Mouse (Mus musculus): ENCODE measurements around the gene Nanos3. TPM values are rescaled to one million over a fixed set of nuclear protein-coding genes. Genes with fewer than 3 reads are reported as not detected.
A peak's percentile ranks its signal among the peaks of the same experiment; 100 is the strongest.

The Nanos3 gene
- polyA plus RNA-seq, 1 experiment, result 2.3 TPM

GRCm38 (mm10) chr8:84206666-84207065, 21.6 kb upstream of the Nanos3 start:
- Histone ChIP-seq H3K4me3 (replicated peaks; ENCODE audit: insufficient read depth, low read depth, low read length) (no peak overlapping the region), H3K4me1 (ENCODE audit: control insufficient read depth, insufficient read depth, low read length) (peaks cover 3% of the 10 kb centered on the region; the same call in 1 of the 2 replicates), H3K27me3 (ENCODE audit: control insufficient read depth, insufficient read depth, low read length) (no peaks in the 10 kb centered on the region), H3K27ac (ENCODE audit: insufficient read depth, low read length) (no peak overlapping the region)
- WGBS, result 95% methylated on average over 3 of the region's 3 CpGs
- no peak for TF ChIP-seq CTCF (IDR thresholded peaks at IDR 0.05; ENCODE audit: borderline replicate concordance, insufficient read depth, low read depth, low read length)
- no peak for DNase-seq

GRCm38 (mm10) chr8:84205073-84205472, 20.1 kb upstream of the Nanos3 start:
- no peak for DNase-seq
- peaks cover 3% of the 10 kb centered on the region; the same call in 1 of the 2 replicates for H3K4me1 ChIP-seq (ENCODE audit: control insufficient read depth, insufficient read depth, low read length)
- WGBS, result 91% methylated on average over 5 of the region's 5 CpGs

GRCm38 (mm10) chr8:84203975-84204772, 19.2 kb upstream of the Nanos3 start:
- H3K27me3 ChIP-seq (ENCODE audit: control insufficient read depth, insufficient read depth, low read length), result no peaks in the 10 kb centered on the region
- 64% methylated on average over 13 of the region's 13 CpGs for WGBS
- 0 out of 2 replicates have a peak overlapping the region, but pooled peaks have one; percentile 28 for H3K27ac ChIP-seq (ENCODE audit: insufficient read depth, low read length)
- H3K4me3 ChIP-seq (replicated peaks; ENCODE audit: insufficient read depth, low read depth, low read length), result peak overlapping the region; percentile 30
- H3K4me1 ChIP-seq (ENCODE audit: control insufficient read depth, insufficient read depth, low read length), result peaks cover 3% of the 10 kb centered on the region; the same call in 1 of the 2 replicates
- TF ChIP-seq CTCF (IDR thresholded peaks at IDR 0.05; ENCODE audit: borderline replicate concordance, insufficient read depth, low read depth, low read length) (peak; percentile 10; the same call in 1 of the 2 replicates), POLR2A (IDR thresholded peaks at IDR 0.05; ENCODE audit: borderline replicate concordance, insufficient read depth, low read length) (no peak)
- no peak for DNase-seq

More at GRCm38 (mm10) chr8:84205073-84205472, 20.1 kb upstream of the Nanos3 start:
- no peaks in the 10 kb centered on the region for H3K27me3 ChIP-seq (ENCODE audit: control insufficient read depth, insufficient read depth, low read length)
- no peak overlapping the region for H3K4me3 ChIP-seq (replicated peaks; ENCODE audit: insufficient read depth, low read depth, low read length)
- H3K27ac ChIP-seq (ENCODE audit: insufficient read depth, low read length), result no peak overlapping the region
- TF ChIP-seq POLR2A (IDR thresholded peaks at IDR 0.05; ENCODE audit: borderline replicate concordance, insufficient read depth, low read length) (no peak), CTCF (IDR thresholded peaks at IDR 0.05; ENCODE audit: borderline replicate concordance, insufficient read depth, low read depth, low read length) (no peak)

GRCm38 (mm10) chr8:84202938-84203917, 18.2 kb upstream of the Nanos3 start:
- TF ChIP-seq POLR2A (IDR thresholded peaks at IDR 0.05; ENCODE audit: borderline replicate concordance, insufficient read depth, low read length) (no peak), CTCF (IDR thresholded peaks at IDR 0.05; ENCODE audit: borderline replicate concordance, insufficient read depth, low read depth, low read length) (no peak)

GRCm38 (mm10) chr8:84202466-84202865, 17.4 kb upstream of the Nanos3 start:
- no peak for TF ChIP-seq POLR2A (IDR thresholded peaks at IDR 0.05; ENCODE audit: borderline replicate concordance, insufficient read depth, low read length)
- WGBS, result 92% methylated on average over 9 of the region's 9 CpGs

More at GRCm38 (mm10) chr8:84202938-84203917, 18.2 kb upstream of the Nanos3 start:
- WGBS, result 24% methylated on average over 34 of the region's 34 CpGs
- Histone ChIP-seq H3K27me3 (ENCODE audit: control insufficient read depth, insufficient read depth, low read length) (no peaks in the 10 kb centered on the region), H3K27ac (ENCODE audit: insufficient read depth, low read length) (peak overlapping the region; percentile 28; the same call in 1 of the 2 replicates), H3K4me3 (replicated peaks; ENCODE audit: insufficient read depth, low read depth, low read length) (peak overlapping the region; percentile 30), H3K4me1 (ENCODE audit: control insufficient read depth, insufficient read depth, low read length) (no peaks in the 10 kb centered on the region)
- no peak for DNase-seq

GRCm38 (mm10) chr8:84201545-84202245, 16.7 kb upstream of the Nanos3 start:
- Histone ChIP-seq H3K4me1 (ENCODE audit: control insufficient read depth, insufficient read depth, low read length) (no peaks in the 10 kb centered on the region), H3K27me3 (ENCODE audit: control insufficient read depth, insufficient read depth, low read length) (no peaks in the 10 kb centered on the region), H3K27ac (ENCODE audit: insufficient read depth, low read length) (peak overlapping the region; percentile 21; the same call in 1 of the 2 replicates), H3K4me3 (replicated peaks; ENCODE audit: insufficient read depth, low read depth, low read length) (peak overlapping the region; percentile 34)
- TF ChIP-seq CTCF (IDR thresholded peaks at IDR 0.05; ENCODE audit: borderline replicate concordance, insufficient read depth, low read depth, low read length) (no peak), POLR2A (IDR thresholded peaks at IDR 0.05; ENCODE audit: borderline replicate concordance, insufficient read depth, low read length) (no peak)
- peak in 1 of 2 experiments; percentile 35 for DNase-seq
- WGBS, result 65% methylated on average over 15 of the region's 15 CpGs

More at GRCm38 (mm10) chr8:84202466-84202865, 17.4 kb upstream of the Nanos3 start:
- no peak for DNase-seq
- H3K27me3 ChIP-seq (ENCODE audit: control insufficient read depth, insufficient read depth, low read length), result no peaks in the 10 kb centered on the region
- H3K4me3 ChIP-seq (replicated peaks; ENCODE audit: insufficient read depth, low read depth, low read length), result no peak overlapping the region
- H3K27ac ChIP-seq (ENCODE audit: insufficient read depth, low read length), result no peak overlapping the region
- H3K4me1 ChIP-seq (ENCODE audit: control insufficient read depth, insufficient read depth, low read length), result no peaks in the 10 kb centered on the region
